Mouse (Mus musculus) central nervous system, embryonic 18 days (tissue): Measurements from ENCODE around the gene Jade2. TPM values are rescaled to one million over a fixed set of nuclear protein-coding genes. Genes with fewer than 3 reads are reported as not detected.

ENCODE experiments used
- polyA plus RNA-seq: library from polyadenylated mRNA; depleted of rRNA; stranded (reverse); fragments of >200 nt; gene quantifications from 2 replicates; pipeline ENCODE4 v1.2.3, GENCODE M21; 2012; rRNA removed

Gene Jade2
- 2.3 TPM in 2 replicates for polyA plus RNA-seq

DNA sequence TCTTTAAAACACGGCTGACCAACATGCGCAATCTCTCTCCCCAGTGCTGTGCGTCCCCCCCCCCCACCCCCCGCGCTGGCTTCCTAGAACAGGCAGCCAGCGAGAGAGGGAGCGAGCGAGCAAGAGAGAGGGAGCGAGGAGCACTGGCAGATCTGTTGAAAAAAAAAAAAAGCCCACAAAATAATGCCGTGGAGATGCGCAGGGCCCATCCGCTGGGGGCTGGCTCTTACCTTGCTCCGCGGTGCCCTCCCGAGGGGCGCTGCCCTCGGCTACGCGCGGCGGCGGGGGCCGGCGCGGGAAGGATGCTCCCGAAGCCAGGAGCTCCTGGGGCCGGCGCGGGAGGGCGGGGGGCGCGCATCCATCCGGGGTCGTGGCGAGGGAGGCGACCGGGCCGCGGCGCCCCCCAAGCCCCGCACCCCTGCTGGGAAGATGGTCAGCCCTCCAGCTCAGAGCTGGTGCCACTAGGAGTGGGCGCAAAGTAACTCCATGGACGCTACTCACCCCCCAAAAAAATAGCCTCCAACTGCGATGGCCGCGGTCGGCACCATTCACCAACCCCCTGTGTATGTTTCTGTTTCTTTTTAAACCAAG is at the start of gene Jade2:
Jade2 (minus strand) TSS at position 573 of the 591 bp plus-strand sequence.

Other genes starting within 250 kb of the Jade2 start
- gene Nhp2, start 237.9 kb downstream of the Jade2 start, polyA plus RNA-seq: 74.7 and 79.1 TPM in 2 replicates
- 76.4 and 79.9 TPM in 2 replicates for gene Rmnd5b, start 221.8 kb downstream of the Jade2 start, polyA plus RNA-seq
- 11.4 and 13.2 TPM in 2 replicates for gene N4bp3, start 206.8 kb downstream of the Jade2 start, polyA plus RNA-seq
- 3.2 and 3.3 TPM in 2 replicates for gene D930048N14Rik, start 206.7 kb downstream of the Jade2 start, polyA plus RNA-seq
- 54.5 and 57.5 TPM in 2 replicates for gene 0610009B22Rik, start 168.8 kb downstream of the Jade2 start, polyA plus RNA-seq
- gene Sec24a, start 94.0 kb downstream of the Jade2 start, polyA plus RNA-seq: 9.7 and 10.1 TPM in 2 replicates
- 105 and 120 TPM in 2 replicates for gene Sar1b, start 94.0 kb downstream of the Jade2 start, polyA plus RNA-seq
- 48.3 and 52.5 TPM in 2 replicates for gene Cdkn2aipnl, start 110.0 kb upstream of the Jade2 start, polyA plus RNA-seq
- gene Ube2b, start 143.1 kb upstream of the Jade2 start, polyA plus RNA-seq: 235 and 244 TPM in 2 replicates
- gene Cdkl3, start 146.6 kb upstream of the Jade2 start, polyA plus RNA-seq: 21.0 and 22.6 TPM in 2 replicates
- 120 and 123 TPM in 2 replicates for gene Ppp2ca, start 241.0 kb upstream of the Jade2 start, polyA plus RNA-seq